Mouse (Mus musculus) MEL (cell line): Measurements from ENCODE around the gene Pip4k2c.

Experiments used
- CHD2 ChIP-seq: IDR thresholded peaks from 2 replicates; pipeline ENCODE4 v1.6.1; 2011; ENCODE audit warnings: low read length, improper control_type of control experiment
- CTCF ChIP-seq, 3 experiments: IDR thresholded peaks in 2 of 3; conservative IDR thresholded peaks in 1 of 3; 2 replicates each; pipeline ENCODE4 v1.5.1; 2011 to 2012; ENCODE audit warnings: low read length in 3 of 3, low read depth in 2 of 3, mild to moderate bottlenecking in 2 of 3, improper control_type of control experiment in 1 of 3, inconsistent platforms in 1 of 3, mixed read lengths in 1 of 3, moderate library complexity in 1 of 3; ENCODE audit not compliant: control insufficient read depth in 1 of 3, insufficient read depth in 1 of 3, poor library complexity in 1 of 3, severe bottlenecking in 1 of 3
- JUND ChIP-seq: IDR thresholded peaks from 2 replicates; pipeline ENCODE4 v1.6.1; 2011; ENCODE audit warnings: low read depth, mild to moderate bottlenecking, improper control_type of control experiment, low read length
- MAX ChIP-seq: IDR thresholded peaks from 2 replicates; pipeline ENCODE4 v1.6.1; 2011; ENCODE audit warnings: low read length, improper control_type of control experiment
- NELFE ChIP-seq: IDR thresholded peaks from 2 replicates; pipeline ENCODE4 v1.6.1; 2011; ENCODE audit warnings: low read depth, low read length, improper control_type of control experiment
- POLR2A ChIP-seq, 2 experiments: IDR thresholded peaks; 2 replicates each; pipeline ENCODE4 v1.6.1; 2011 to 2012; ENCODE audit warnings: low read length in 2 of 2, mild to moderate bottlenecking in 2 of 2, control low read depth in 1 of 2, improper control_type of control experiment in 1 of 2, low read depth in 1 of 2, moderate library complexity in 1 of 2; ENCODE audit not compliant: control insufficient read depth in 1 of 2, insufficient read depth in 1 of 2, poor library complexity in 1 of 2
- POLR2AphosphoS2 ChIP-seq: IDR thresholded peaks from 2 replicates; pipeline ENCODE4 v1.6.1; 2011; ENCODE audit warnings: low read length, improper control_type of control experiment
- POLR2AphosphoS5 ChIP-seq: IDR thresholded peaks from 2 replicates; pipeline ENCODE4 v1.6.1; 2012; ENCODE audit warnings: low read depth, borderline replicate concordance, mild to moderate bottlenecking, inconsistent platforms, low read length, moderate library complexity, mixed read lengths
- TBP ChIP-seq: IDR thresholded peaks from 2 replicates; pipeline ENCODE4 v1.8.0; 2011; ENCODE audit warnings: low read depth, low read length, improper control_type of control experiment
- UBTF ChIP-seq: IDR thresholded peaks from 2 replicates; pipeline ENCODE4 v1.6.1; 2012; ENCODE audit warnings: low read depth, mild to moderate bottlenecking, inconsistent platforms, low read length, improper control_type of control experiment, moderate library complexity, borderline replicate concordance; ENCODE audit not compliant: insufficient read depth
- USF1 ChIP-seq: IDR thresholded peaks from 2 replicates; pipeline ENCODE4 v1.6.1; 2014; ENCODE audit warnings: low read depth, mild to moderate bottlenecking, inconsistent platforms, low read length, improper control_type of control experiment, moderate library complexity
- ZNF384 ChIP-seq: IDR thresholded peaks from 2 replicates; pipeline ENCODE4 v1.6.1; 2012; ENCODE audit warnings: low read depth, mild to moderate bottlenecking, inconsistent platforms, low read length, improper control_type of control experiment

GRCm38 (mm10) chr10:127174170-127174569 is 37.2 kb downstream of the Pip4k2c start:
- TF ChIP-seq POLR2AphosphoS2 (no peak), UBTF (no peak), TBP (no peak), POLR2A (IDR thresholded peaks at IDR 0.05; ENCODE audit: control insufficient read depth in 1 of 2, insufficient read depth in 1 of 2, low read depth in 1 of 2, low read length in 2 of 2, poor library complexity in 1 of 2) (no peak), JUND (no peak), CHD2 (no peak), USF1 (no peak), MAX (no peak), CTCF (IDR thresholded peaks at IDR 0.05 in 2 of 3, conservative IDR thresholded peaks at IDR 0.05 in 1 of 3; ENCODE audit: control insufficient read depth in 1 of 3, insufficient read depth in 1 of 3, low read depth in 2 of 3, low read length in 3 of 3, poor library complexity in 1 of 3, severe bottlenecking in 1 of 3) (no peak), POLR2AphosphoS5 (no peak), ZNF384 (no peak), NELFE (no peak)
